Mouse (Mus musculus): ENCODE results near the gene Cfdp1. TPM values are rescaled to one million over a fixed set of nuclear protein-coding genes. Genes with fewer than 3 reads are reported as not detected.

Cfdp1 gene
- 202 and 203 TPM in 2 replicates for polyA plus RNA-seq (2014; fragmentation: Nextera tagmentation; extraction: Ambion mirVana)

- Histone ChIP-seq H3K9ac (ENCODE audit: low read depth, low read length) (peak within 1 kb of the TSS; percentile 86), H3K27ac (replicated peaks; ENCODE audit: low read depth, low read length) (peak within 1 kb of the TSS; percentile 69; the same call in 1 of the 2 replicates), H3K4me3 (ENCODE audit: low read depth, low read length) (peak within 1 kb of the TSS; percentile 79), H3K9me3 (ENCODE audit: control insufficient read depth, low read length) (no peaks in the 10 kb centered on the region), H3K4me2 (ENCODE audit: low read depth, low read length) (peak within 1 kb of the TSS; percentile 89), H3K4me1 (ENCODE audit: control insufficient read depth, insufficient read depth, low read length) (peaks cover 5% of the 10 kb centered on the region; the same call in 1 of the 2 replicates), H3K27me3 (replicated peaks; ENCODE audit: control insufficient read depth, insufficient read depth, low read length) (no peaks in the 10 kb centered on the region), H3K36me3 (ENCODE audit: control insufficient read depth, insufficient read depth, low read length) (0 out of 2 replicates have a peak, but pooled peaks cover 3% of the 10 kb centered on the region)
- DNase-seq (ENCODE audit: low spot score) (peak; percentile 99), ATAC-seq (ENCODE audit: low read depth) (peak; percentile 100)
- WGBS: 1% methylated on average over 46 of the region's 53 CpGs
Measured at GRCm38 (mm10) chr8:111853861-111854501, at the start of gene Cfdp1. Cfdp1 (minus strand) TSS chr8:111854291.

DNA sequence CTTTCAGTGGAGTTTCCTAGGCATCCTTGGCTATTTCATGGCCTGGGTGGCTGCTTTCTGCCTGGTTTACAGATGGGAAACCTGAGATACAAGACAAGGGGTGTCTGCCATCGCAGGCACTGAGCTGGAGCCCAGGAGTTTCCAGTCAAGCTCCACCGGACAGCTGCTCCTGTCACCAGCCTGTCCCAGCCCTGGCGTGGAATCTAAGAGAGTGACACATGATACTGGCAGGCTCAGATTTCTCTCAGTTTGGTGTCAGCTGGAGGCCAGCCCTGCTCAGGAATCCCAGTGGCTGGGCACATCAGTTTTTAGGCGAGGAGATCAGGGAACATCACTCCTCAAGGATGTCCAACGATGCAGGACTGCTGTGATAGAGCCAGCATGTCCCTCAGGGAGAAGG lies 48.0 kb upstream of the Cfdp1 start:
- WGBS: 13% methylated on average over 5 of the region's 5 CpGs
- Histone ChIP-seq H3K4me1 (ENCODE audit: control insufficient read depth, insufficient read depth, low read length) (no peaks in the 10 kb centered on the region), H3K36me3 (ENCODE audit: control insufficient read depth, insufficient read depth, low read length) (no peaks in the 10 kb centered on the region), H3K4me2 (ENCODE audit: low read depth, low read length) (no peak overlapping the region), H3K27ac (replicated peaks; ENCODE audit: low read depth, low read length) (no peak overlapping the region), H3K9me3 (ENCODE audit: control insufficient read depth, low read length) (no peaks in the 10 kb centered on the region), H3K9ac (ENCODE audit: low read depth, low read length) (no peak overlapping the region), H3K4me3 (ENCODE audit: low read depth, low read length) (no peak overlapping the region), H3K27me3 (replicated peaks; ENCODE audit: control insufficient read depth, insufficient read depth, low read length) (no peaks in the 10 kb centered on the region)
- ATAC-seq (ENCODE audit: low read depth) (peak; percentile 81), DNase-seq (ENCODE audit: low spot score) (peak; percentile 82)

GRCm38 (mm10) chr8:111898586-111898985 lies 44.5 kb upstream of the Cfdp1 start:
- H3K9me3 ChIP-seq (ENCODE audit: control insufficient read depth, low read length): no peaks in the 10 kb centered on the region
- H3K4me1 ChIP-seq (ENCODE audit: control insufficient read depth, insufficient read depth, low read length): no peaks in the 10 kb centered on the region
- H3K4me3 ChIP-seq (ENCODE audit: low read depth, low read length): no peak overlapping the region
- H3K27me3 ChIP-seq (replicated peaks; ENCODE audit: control insufficient read depth, insufficient read depth, low read length): no peaks in the 10 kb centered on the region
- no peaks in the 10 kb centered on the region for H3K36me3 ChIP-seq (ENCODE audit: control insufficient read depth, insufficient read depth, low read length)
- no peak overlapping the region for H3K4me2 ChIP-seq (ENCODE audit: low read depth, low read length)
- H3K27ac ChIP-seq (replicated peaks; ENCODE audit: low read depth, low read length): no peak overlapping the region
- ATAC-seq (ENCODE audit: low read depth): no peak
- WGBS: 45% methylated on average over 10 of the region's 10 CpGs
- no peak for DNase-seq (ENCODE audit: low spot score)
- H3K9ac ChIP-seq (ENCODE audit: low read depth, low read length): no peak overlapping the region

DNA sequence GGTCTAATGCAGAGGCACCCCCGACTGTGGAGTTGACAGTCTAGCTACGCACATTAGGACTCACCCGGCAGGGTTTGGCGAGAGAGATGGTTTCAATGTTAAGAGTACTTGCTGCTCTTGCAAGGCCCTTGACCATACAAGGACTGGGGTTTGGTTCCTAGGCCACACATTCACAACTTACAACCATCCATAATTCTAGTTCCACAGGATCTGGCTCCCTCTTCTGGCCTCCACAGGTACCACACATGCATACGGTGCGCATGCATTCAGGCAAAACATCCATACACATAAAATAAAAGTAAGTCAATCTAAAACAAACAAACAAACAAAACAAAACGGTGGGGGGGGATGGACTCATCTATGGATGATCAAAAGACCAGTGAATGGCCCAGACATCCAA lies 40.9 kb upstream of the Cfdp1 start:
- Histone ChIP-seq H3K27ac (replicated peaks; ENCODE audit: low read depth, low read length) (no peak overlapping the region), H3K9me3 (ENCODE audit: control insufficient read depth, low read length) (no peaks in the 10 kb centered on the region), H3K4me1 (ENCODE audit: control insufficient read depth, insufficient read depth, low read length) (no peaks in the 10 kb centered on the region), H3K36me3 (ENCODE audit: control insufficient read depth, insufficient read depth, low read length) (no peaks in the 10 kb centered on the region), H3K4me2 (ENCODE audit: low read depth, low read length) (no peak overlapping the region), H3K27me3 (replicated peaks; ENCODE audit: control insufficient read depth, insufficient read depth, low read length) (peaks cover 14% of the 10 kb centered on the region), H3K9ac (ENCODE audit: low read depth, low read length) (no peak overlapping the region), H3K4me3 (ENCODE audit: low read depth, low read length) (no peak overlapping the region)
- DNase-seq (ENCODE audit: low spot score) (no peak), ATAC-seq (ENCODE audit: low read depth) (no peak)
- WGBS: 90% methylated on average over 7 of the region's 7 CpGs

- DNase-seq (ENCODE audit: low spot score) (no peak), ATAC-seq (ENCODE audit: low read depth) (no peak)
- peaks cover 7% of the 10 kb centered on the region; the same call in 1 of the 2 replicates for H3K4me1 ChIP-seq (ENCODE audit: control insufficient read depth, insufficient read depth, low read length)
- H3K27ac ChIP-seq (replicated peaks; ENCODE audit: low read depth, low read length): no peak overlapping the region
- peaks cover 30% of the 10 kb centered on the region for H3K27me3 ChIP-seq (replicated peaks; ENCODE audit: control insufficient read depth, insufficient read depth, low read length)
- no peak overlapping the region for H3K4me3 ChIP-seq (ENCODE audit: low read depth, low read length)
- H3K36me3 ChIP-seq (ENCODE audit: control insufficient read depth, insufficient read depth, low read length): no peaks in the 10 kb centered on the region
- H3K4me2 ChIP-seq (ENCODE audit: low read depth, low read length): no peak overlapping the region
- no peak overlapping the region for H3K9ac ChIP-seq (ENCODE audit: low read depth, low read length)
- 50% methylated on average over 5 of the region's 5 CpGs for WGBS
- H3K9me3 ChIP-seq (ENCODE audit: control insufficient read depth, low read length): no peaks in the 10 kb centered on the region
Measured at GRCm38 (mm10) chr8:111892615-111893014, 38.5 kb upstream of the Cfdp1 start.

DNA sequence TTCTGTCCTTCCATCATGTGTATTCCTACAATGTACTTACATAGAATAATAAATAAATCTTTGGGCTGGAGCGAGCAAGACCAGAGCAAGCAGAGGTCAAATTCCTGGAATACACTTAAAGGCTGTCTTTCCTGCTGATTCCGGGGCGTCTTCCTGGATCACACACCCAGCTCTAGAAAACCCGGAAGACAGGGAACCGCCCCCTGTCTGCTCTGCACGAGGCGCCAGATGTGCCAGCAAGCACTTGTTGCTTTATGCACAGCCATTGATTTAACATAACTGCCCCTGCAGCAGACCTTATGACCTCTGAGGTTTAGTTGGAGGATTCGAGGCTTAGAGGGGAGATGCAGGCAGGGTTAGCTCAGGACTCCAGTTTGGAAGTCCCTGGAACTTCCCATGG lies 37.9 kb upstream of the Cfdp1 start:
- no peak for ATAC-seq (ENCODE audit: low read depth)
- Histone ChIP-seq H3K27ac (replicated peaks; ENCODE audit: low read depth, low read length) (no peak overlapping the region), H3K36me3 (ENCODE audit: control insufficient read depth, insufficient read depth, low read length) (no peaks in the 10 kb centered on the region), H3K4me2 (ENCODE audit: low read depth, low read length) (no peak overlapping the region), H3K9me3 (ENCODE audit: control insufficient read depth, low read length) (no peaks in the 10 kb centered on the region), H3K4me1 (ENCODE audit: control insufficient read depth, insufficient read depth, low read length) (peaks cover 7% of the 10 kb centered on the region; the same call in 1 of the 2 replicates), H3K4me3 (ENCODE audit: low read depth, low read length) (no peak overlapping the region), H3K27me3 (replicated peaks; ENCODE audit: control insufficient read depth, insufficient read depth, low read length) (peaks cover 30% of the 10 kb centered on the region), H3K9ac (ENCODE audit: low read depth, low read length) (no peak overlapping the region)
- 17% methylated on average over 8 of the region's 8 CpGs for WGBS
- no peak for DNase-seq (ENCODE audit: low spot score)

DNA sequence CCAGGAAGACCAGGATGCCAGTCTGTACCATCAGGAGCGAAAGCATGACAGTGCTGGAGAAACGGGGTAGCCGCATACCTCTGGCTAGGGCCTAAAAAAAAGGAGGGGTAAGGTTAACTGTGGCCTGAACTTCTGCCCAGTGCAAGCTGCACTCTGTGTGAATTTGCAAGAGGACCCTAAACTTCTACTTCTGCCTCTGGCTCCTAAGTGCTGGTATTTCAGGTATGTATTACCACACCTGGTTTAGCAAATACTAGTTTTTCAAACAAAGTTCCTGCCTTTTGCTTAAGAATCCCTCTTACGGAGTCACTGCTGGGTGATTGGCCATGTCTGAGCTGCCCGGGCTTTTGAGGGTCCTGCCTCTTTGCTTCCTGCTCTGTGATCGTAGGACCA lies 36.8 kb upstream of the Cfdp1 start:
- H3K4me3 ChIP-seq (ENCODE audit: low read depth, low read length): 0 out of 2 replicates have a peak overlapping the region, but pooled peaks have one; percentile 22
- H3K27ac ChIP-seq (replicated peaks; ENCODE audit: low read depth, low read length): no peak overlapping the region
- H3K4me2 ChIP-seq (ENCODE audit: low read depth, low read length): no peak overlapping the region
- peaks cover 7% of the 10 kb centered on the region; the same call in 1 of the 2 replicates for H3K4me1 ChIP-seq (ENCODE audit: control insufficient read depth, insufficient read depth, low read length)
- WGBS: 64% methylated on average over 6 of the region's 6 CpGs
- ATAC-seq (ENCODE audit: low read depth): no peak
- no peak for DNase-seq (ENCODE audit: low spot score)
- H3K27me3 ChIP-seq (replicated peaks; ENCODE audit: control insufficient read depth, insufficient read depth, low read length): peaks cover 30% of the 10 kb centered on the region
- no peaks in the 10 kb centered on the region for H3K36me3 ChIP-seq (ENCODE audit: control insufficient read depth, insufficient read depth, low read length)
- no peaks in the 10 kb centered on the region for H3K9me3 ChIP-seq (ENCODE audit: control insufficient read depth, low read length)
- no peak overlapping the region for H3K9ac ChIP-seq (ENCODE audit: low read depth, low read length)

DNA sequence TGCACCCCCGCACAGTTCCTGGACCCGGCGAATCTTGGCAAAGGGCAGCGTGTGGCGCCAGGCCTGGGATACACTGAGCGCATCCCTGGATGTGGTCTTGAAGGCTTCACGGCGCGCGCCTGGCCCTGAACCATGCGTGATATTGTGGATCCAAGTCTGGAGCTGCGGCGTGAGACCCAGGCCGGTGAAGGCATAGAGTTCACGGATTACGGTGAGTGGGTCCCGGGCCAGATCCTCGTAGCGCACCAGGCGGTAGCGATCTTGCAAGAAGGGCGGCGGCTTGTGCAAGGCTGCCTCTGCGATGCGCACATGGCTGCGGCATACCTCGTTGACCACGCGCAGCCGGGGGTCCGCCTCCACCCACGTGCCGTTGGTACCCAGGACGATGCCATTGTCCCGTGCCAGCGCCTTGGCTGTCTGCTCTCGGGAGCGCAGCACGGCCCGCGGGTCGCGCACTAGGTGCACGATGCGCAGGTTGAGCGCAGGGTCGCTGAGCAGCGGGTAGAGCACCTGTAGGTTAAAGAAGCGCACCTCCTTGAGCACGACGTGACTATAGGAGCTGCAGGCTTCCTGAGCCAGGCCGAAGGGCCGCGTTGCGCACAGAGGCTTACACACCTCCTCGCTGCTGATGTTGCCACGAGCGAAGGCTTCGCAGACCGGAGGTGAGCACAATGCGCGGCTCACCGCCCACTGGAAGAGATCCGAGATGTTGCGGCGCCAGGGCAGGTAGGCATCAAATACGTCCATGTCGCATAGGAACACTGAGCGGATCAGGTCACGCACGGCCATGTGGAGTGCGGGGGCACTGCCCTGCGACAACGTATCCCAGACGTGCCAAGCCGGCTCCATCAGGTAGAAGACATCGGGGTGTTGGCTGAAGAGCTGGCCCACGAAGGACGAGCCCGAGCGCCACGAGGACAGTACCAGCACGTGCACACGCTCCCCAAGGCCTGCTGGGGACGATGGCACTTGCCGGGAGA lies 36.1 kb upstream of the Cfdp1 start:
- 0 out of 2 replicates have a peak, but pooled peaks have one; percentile 28 for ATAC-seq (ENCODE audit: low read depth)
- Histone ChIP-seq H3K36me3 (ENCODE audit: control insufficient read depth, insufficient read depth, low read length) (no peaks in the 10 kb centered on the region), H3K4me3 (ENCODE audit: low read depth, low read length) (peak overlapping the region; percentile 22), H3K27me3 (replicated peaks; ENCODE audit: control insufficient read depth, insufficient read depth, low read length) (peaks cover 30% of the 10 kb centered on the region), H3K4me2 (ENCODE audit: low read depth, low read length) (peak overlapping the region; percentile 44), H3K9me3 (ENCODE audit: control insufficient read depth, low read length) (no peaks in the 10 kb centered on the region), H3K27ac (replicated peaks; ENCODE audit: low read depth, low read length) (no peak overlapping the region), H3K4me1 (ENCODE audit: control insufficient read depth, insufficient read depth, low read length) (peaks cover 7% of the 10 kb centered on the region; the same call in 1 of the 2 replicates), H3K9ac (ENCODE audit: low read depth, low read length) (no peak overlapping the region)
- 11% methylated on average over 79 of the region's 86 CpGs for WGBS
- no peak for DNase-seq (ENCODE audit: low spot score)

Measured in embryonic facial prominence, embryonic 14.5 days (tissue).